Mouse (Mus musculus) neural tube, embryonic 14.5 days (tissue): ENCODE measurements around the gene AL607142.1. TPM values are rescaled to one million over a fixed set of nuclear protein-coding genes. Genes with fewer than 3 reads are reported as not detected.

Experiments
- ATAC-seq: fragments of 200-750 bp; cut with Nextera tagmentation; 2 replicates; pipeline ENCODE4 v1.8.0; 2017; ENCODE audit warnings: low read depth, mild to moderate bottlenecking, moderate TSS enrichment, moderate library complexity
- H3K27ac ChIP-seq: fragments of 300-500 bp; sonication (generic); 2 replicates; pipeline ENCODE4 v1.5.1; 2014; ENCODE audit warnings: low read depth, mild to moderate bottlenecking, control low read depth, low read length, moderate library complexity, mixed read lengths
- H3K27me3 ChIP-seq: fragments of 300-500 bp; sonication (generic); 2 replicates; pipeline ENCODE4 v1.6.1; 2014; ENCODE audit warnings: low read length; ENCODE audit not compliant: control insufficient read depth, insufficient read depth
- H3K36me3 ChIP-seq: fragments of 300-500 bp; sonication (generic); 2 replicates; pipeline ENCODE4 v1.6.1; 2014; ENCODE audit warnings: low read length, mixed read lengths; ENCODE audit not compliant: control insufficient read depth, insufficient read depth
- H3K4me1 ChIP-seq: fragments of 300-500 bp; sonication (generic); 2 replicates; pipeline ENCODE4 v1.6.1; 2014; ENCODE audit warnings: low read length; ENCODE audit not compliant: control insufficient read depth, insufficient read depth
- H3K4me2 ChIP-seq: fragments of 300-500 bp; sonication (generic); 2 replicates; pipeline ENCODE4 v1.6.1; 2014; ENCODE audit warnings: mild to moderate bottlenecking, low read depth, low read length, control low read depth
- H3K4me3 ChIP-seq: fragments of 300-500 bp; sonication (generic); 2 replicates; pipeline ENCODE4 v1.5.1; 2014; ENCODE audit warnings: low read depth, low read length, control low read depth, mixed read lengths
- H3K9ac ChIP-seq: fragments of 300-500 bp; sonication (generic); replicated peaks from 2 replicates; pipeline ENCODE4 v1.6.1; 2014; ENCODE audit warnings: low read depth, mild to moderate bottlenecking, control low read depth, low read length, mixed read lengths
- H3K9me3 ChIP-seq: fragments of 300-500 bp; sonication (generic); 2 replicates; pipeline ENCODE4 v1.6.1; 2016; ENCODE audit warnings: low read length; ENCODE audit not compliant: control insufficient read depth
- WGBS: fragments of 180-500 bp; shearing (Covaris S2); extraction: QIAGEN DNeasy Blood & Tissue Kit; methylation state at CpG from one replicate; pipeline ENCODE4 v1.1.7; 2014; 5-methylcytosine and 5-hydroxymethylcytosine counted together
- polyA plus RNA-seq: library from polyadenylated mRNA; unstranded; fragments of >200 nt; fragmentation: Nextera tagmentation; extraction: Ambion mirVana; gene quantifications from 2 replicates; pipeline ENCODE4 v1.2.1, GENCODE M21; 2014

AL607142.1 gene
- polyA plus RNA-seq: not detected in 2 replicates

DNA sequence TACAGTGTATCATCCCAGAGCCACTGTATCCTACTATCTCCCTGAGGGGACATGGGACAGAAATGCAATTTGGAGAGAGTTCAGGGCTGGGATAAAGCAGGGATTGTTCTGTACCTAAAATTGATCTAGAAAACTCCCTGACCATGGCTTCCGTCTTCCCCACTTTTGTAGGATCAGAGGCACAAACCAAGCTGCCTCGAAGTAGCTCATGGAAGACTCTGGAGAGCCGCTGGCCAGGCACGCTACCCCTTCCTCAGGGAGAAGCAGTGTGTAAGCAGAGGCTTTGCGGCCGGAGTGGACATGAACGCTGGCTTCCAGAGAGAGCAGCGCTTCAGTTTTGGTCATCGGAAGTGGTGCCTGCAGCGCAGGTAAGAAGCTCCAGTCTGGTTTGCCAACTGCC is at the start of gene AL607142.1:
AL607142.1 (plus strand) TSS at position 301 of the 400 bp plus-strand sequence.
- no peaks in the 10 kb centered on the region for H3K9me3 ChIP-seq
- no peaks in the 10 kb centered on the region for H3K4me1 ChIP-seq
- H3K9ac ChIP-seq: no peak within 1 kb of the TSS
- no peak for ATAC-seq
- no peak within 1 kb of the TSS for H3K4me3 ChIP-seq
- no peaks in the 10 kb centered on the region for H3K27me3 ChIP-seq
- no peaks in the 10 kb centered on the region for H3K36me3 ChIP-seq
- WGBS: 93% methylated on average over 10 of the region's 10 CpGs
- no peak within 1 kb of the TSS for H3K4me2 ChIP-seq
- no peak within 1 kb of the TSS for H3K27ac ChIP-seq

DNA sequence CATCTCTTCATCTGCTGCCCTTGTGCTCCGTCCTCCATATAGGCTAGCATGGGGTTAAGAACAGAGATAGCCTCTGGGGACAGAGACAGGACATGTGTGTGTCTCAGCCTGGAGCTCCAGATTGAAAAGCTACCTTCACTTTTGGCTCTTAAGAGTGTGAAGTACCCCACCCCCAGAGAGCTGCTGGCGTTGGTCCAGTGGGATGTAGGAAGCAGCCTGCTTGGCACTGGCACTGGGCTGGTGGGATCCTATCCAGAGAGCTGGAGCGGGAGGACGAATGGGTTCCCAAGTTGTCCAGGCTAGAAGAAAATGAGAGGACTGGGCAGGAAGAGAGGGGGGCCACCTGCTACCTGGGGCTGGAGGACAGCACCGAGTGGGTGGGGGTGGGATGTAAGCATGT is 46.4 kb upstream of the AL607142.1 start:
- H3K4me1 ChIP-seq: no peaks in the 10 kb centered on the region
- H3K4me2 ChIP-seq: no peak overlapping the region
- no peaks in the 10 kb centered on the region for H3K9me3 ChIP-seq
- ATAC-seq: no peak
- no peaks in the 10 kb centered on the region for H3K36me3 ChIP-seq
- no peak overlapping the region for H3K4me3 ChIP-seq
- H3K9ac ChIP-seq: no peak overlapping the region
- H3K27me3 ChIP-seq: no peaks in the 10 kb centered on the region
- WGBS: 78% methylated on average over 5 of the region's 5 CpGs
- no peak overlapping the region for H3K27ac ChIP-seq

DNA sequence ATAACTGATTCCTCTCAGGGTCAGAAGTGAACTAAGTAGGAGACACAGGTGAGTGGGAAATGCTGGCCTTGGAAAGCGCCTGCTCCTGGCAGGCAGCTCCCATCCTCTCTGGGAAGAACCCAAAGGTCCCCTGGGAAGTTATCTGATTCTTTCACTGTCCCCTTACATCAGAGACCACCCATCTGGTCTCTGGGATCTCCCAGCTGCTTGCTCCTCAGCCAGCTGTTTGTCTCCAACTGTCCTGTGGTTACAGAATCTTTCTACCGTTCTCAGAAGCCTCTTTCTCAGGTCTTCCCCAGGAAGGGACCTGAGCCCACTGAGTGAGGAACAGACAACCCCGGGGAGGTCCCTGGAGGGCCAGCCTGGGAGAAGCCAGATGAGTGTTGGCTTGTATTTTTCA is 42.4 kb upstream of the AL607142.1 start:
- no peak overlapping the region for H3K4me2 ChIP-seq
- no peaks in the 10 kb centered on the region for H3K36me3 ChIP-seq
- WGBS: 81% methylated on average over 3 of the region's 3 CpGs
- H3K4me3 ChIP-seq: no peak overlapping the region
- ATAC-seq: no peak
- no peaks in the 10 kb centered on the region for H3K9me3 ChIP-seq
- no peak overlapping the region for H3K27ac ChIP-seq
- no peaks in the 10 kb centered on the region; the same call in 1 of the 2 replicates for H3K4me1 ChIP-seq
- no peaks in the 10 kb centered on the region for H3K27me3 ChIP-seq
- no peak overlapping the region for H3K9ac ChIP-seq

DNA sequence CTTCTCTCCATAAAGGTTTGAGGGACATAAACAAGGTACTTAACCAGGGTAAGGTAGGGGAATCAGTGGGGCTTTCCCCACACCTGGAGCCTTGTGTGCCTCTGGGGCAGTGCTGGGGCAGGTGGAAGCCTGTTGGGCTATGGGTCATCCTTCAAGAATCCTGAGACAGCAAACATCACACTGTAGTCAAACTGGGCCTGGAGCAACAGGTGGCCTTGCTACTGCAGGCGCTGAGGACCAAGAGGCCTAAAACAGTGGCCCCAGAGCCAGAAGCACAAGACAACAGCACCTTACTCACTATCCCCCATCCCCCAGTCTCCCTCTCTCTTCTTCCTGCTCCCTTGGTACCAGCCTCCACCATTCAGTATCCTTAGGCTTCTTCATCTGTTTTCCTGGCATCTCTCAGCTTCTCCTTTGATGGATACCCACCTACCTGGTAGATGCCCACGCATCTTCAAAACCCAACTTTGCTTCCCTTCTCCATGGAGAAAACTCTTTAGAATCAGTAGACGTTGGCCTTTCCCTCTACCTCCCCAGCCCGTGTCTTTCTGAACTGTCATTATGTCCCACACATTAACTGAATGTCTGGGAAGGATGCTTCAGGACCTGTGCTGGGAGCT is 41.5 kb upstream of the AL607142.1 start:
- no peaks in the 10 kb centered on the region; the same call in 1 of the 2 replicates for H3K4me1 ChIP-seq
- 95% methylated on average over 4 of the region's 4 CpGs for WGBS
- no peaks in the 10 kb centered on the region for H3K27me3 ChIP-seq
- H3K9me3 ChIP-seq: no peaks in the 10 kb centered on the region
- H3K4me3 ChIP-seq: no peak overlapping the region
- 0 out of 2 replicates have a peak overlapping the region, but pooled peaks have one; percentile 6 for H3K27ac ChIP-seq
- H3K9ac ChIP-seq: no peak overlapping the region
- ATAC-seq: no peak
- no peaks in the 10 kb centered on the region for H3K36me3 ChIP-seq
- no peak overlapping the region for H3K4me2 ChIP-seq

DNA sequence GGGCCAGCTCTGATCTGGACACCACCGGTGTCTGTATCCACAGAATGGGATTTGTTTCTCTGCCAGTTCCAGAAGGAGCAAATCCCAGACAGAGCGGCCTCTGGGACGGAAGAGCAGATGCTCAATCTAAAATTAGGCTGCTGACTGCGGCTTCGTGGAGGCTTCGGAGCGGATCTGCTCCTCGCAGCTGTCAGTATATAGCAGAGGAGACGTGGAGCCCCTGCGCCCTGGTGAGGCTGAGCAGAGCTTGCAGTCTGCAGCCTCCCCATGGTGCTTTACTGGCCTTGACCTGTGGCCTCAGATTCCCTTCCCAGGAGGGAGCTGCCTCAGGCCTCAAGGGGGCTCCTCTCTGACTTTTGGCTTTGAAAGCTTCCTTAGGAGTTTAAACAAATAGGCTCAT is 40.7 kb upstream of the AL607142.1 start:
- Histone ChIP-seq H3K4me1 (no peaks in the 10 kb centered on the region; the same call in 1 of the 2 replicates), H3K9me3 (no peaks in the 10 kb centered on the region), H3K36me3 (no peaks in the 10 kb centered on the region), H3K4me2 (no peak overlapping the region), H3K9ac (no peak overlapping the region), H3K27ac (0 out of 2 replicates have a peak overlapping the region, but pooled peaks have one; percentile 6), H3K4me3 (no peak overlapping the region), H3K27me3 (no peaks in the 10 kb centered on the region)
- WGBS: 43% methylated on average over 10 of the region's 10 CpGs
- peak; percentile 54; the same call in 1 of the 2 replicates for ATAC-seq

DNA sequence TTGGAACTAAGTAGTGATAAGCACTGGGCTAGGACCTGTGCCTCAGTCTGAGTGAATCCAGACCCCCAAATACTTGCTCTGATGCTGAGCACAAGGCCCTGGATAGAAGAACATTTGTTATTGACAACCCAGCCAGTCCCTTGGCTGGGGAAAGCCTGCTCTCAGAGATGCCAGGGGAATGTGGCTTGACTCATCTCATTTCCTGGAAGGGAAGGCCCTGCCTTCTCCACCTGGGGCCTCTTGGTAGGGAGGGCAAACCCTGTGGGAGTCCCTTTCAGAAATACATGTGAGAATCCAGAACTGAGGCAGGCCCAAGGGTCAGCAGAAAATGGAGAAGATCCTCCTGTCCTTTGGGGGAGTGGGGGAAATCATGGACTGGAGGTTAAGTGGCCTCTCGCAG is 37.1 kb upstream of the AL607142.1 start:
- no peak for ATAC-seq
- H3K9me3 ChIP-seq: no peaks in the 10 kb centered on the region
- H3K4me1 ChIP-seq: peaks cover 4% of the 10 kb centered on the region; the same call in 1 of the 2 replicates
- no peaks in the 10 kb centered on the region for H3K27me3 ChIP-seq
- no peak overlapping the region for H3K4me3 ChIP-seq
- H3K36me3 ChIP-seq: no peaks in the 10 kb centered on the region
- H3K4me2 ChIP-seq: no peak overlapping the region
- H3K27ac ChIP-seq: no peak overlapping the region
- H3K9ac ChIP-seq: no peak overlapping the region
- WGBS: 91% methylated on average over 1 of the region's 1 CpGs

DNA sequence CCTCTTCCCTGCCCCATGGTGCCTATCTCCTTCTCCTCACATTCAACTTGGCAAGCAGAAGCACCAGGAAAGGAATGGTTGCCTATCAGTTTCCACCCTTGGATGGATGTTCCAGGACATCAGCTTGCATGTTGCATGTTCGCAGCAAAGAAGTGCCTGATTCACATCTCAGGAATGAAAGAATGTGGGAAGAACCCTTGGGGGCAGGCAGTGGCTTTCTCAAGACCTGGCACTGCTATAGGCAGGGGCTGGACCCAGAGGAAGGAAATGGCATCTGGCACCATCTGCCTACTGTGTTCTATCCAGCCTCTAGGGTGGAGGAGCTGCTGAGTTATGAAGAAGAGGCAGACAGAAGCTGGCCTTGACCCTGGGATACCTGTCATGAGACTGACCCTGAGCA is 34.9 kb upstream of the AL607142.1 start:
- H3K9me3 ChIP-seq: no peaks in the 10 kb centered on the region
- WGBS: 88% methylated on average over 1 of the region's 1 CpGs
- H3K4me1 ChIP-seq: peaks cover 10% of the 10 kb centered on the region
- no peak overlapping the region for H3K4me3 ChIP-seq
- H3K9ac ChIP-seq: no peak overlapping the region
- H3K27me3 ChIP-seq: peaks cover 16% of the 10 kb centered on the region
- no peak overlapping the region for H3K4me2 ChIP-seq
- no peak for ATAC-seq
- H3K36me3 ChIP-seq: no peaks in the 10 kb centered on the region
- no peak overlapping the region for H3K27ac ChIP-seq

DNA sequence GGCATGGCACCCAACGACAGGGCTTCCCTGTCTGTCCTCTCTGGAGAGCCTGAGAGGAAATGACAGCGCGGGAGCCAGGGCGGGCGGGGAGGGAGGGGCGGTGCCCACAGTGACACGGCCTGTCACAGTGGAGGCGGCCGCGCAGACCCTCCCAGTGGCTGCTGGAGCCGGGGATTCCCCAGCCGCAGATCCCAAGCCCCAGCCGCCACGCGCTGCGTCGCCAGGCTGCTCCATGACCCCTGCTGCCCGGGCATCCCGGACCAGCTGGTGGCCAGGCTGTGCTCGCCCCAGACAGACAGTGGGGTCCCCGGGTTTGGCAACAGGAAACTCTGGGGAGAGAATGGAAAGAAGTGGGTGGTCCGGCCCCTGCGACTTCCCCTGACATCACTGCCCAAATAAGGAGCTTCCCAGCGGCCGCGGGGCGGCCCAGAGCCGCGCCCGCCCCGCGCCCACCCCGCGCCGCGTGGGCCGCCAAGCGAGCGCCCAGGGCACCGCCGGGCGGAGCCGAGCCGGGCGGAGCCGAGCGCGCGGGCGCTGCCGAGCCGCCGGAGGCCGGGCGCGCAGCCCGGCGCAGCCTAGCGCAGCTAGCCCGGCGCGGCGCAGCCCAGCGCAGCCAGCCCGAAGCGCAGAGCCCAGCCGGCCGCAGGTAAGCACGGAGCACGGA is 32.3 kb upstream of the AL607142.1 start:
- H3K9me3 ChIP-seq: no peaks in the 10 kb centered on the region
- peak overlapping the region; percentile 67 for H3K27ac ChIP-seq
- WGBS: 0% methylated on average over 59 of the region's 70 CpGs
- H3K4me2 ChIP-seq: peak overlapping the region; percentile 91
- ATAC-seq: peak; percentile 84
- peak overlapping the region; percentile 66 for H3K9ac ChIP-seq
- peak overlapping the region; percentile 54 for H3K4me3 ChIP-seq
- H3K4me1 ChIP-seq: peaks cover 10% of the 10 kb centered on the region
- no peaks in the 10 kb centered on the region for H3K36me3 ChIP-seq
- H3K27me3 ChIP-seq: peaks cover 16% of the 10 kb centered on the region

DNA sequence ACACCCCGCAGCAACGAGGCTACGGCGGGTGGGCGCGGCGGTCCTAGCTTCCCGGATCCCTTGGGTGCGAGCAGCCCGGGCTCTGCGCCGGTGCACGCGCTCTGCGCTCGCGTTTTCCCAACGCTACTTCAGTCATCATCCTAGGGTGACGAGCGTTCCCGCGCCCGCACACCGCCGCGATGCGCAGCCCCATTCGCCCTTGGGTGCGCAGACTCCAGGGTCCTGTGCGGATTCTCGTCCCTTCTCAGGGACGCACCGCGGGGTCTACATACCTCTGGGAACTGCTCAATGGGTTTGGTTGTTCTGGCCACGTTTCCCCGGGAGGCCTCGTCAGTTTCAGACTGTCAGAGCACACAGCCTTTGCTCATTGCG is 31.8 kb upstream of the AL607142.1 start:
- Histone ChIP-seq H3K4me2 (peak overlapping the region; percentile 91), H3K9ac (peak overlapping the region; percentile 66), H3K4me1 (peaks cover 10% of the 10 kb centered on the region), H3K27me3 (peaks cover 16% of the 10 kb centered on the region), H3K36me3 (no peaks in the 10 kb centered on the region), H3K4me3 (peak overlapping the region; percentile 54), H3K27ac (peak overlapping the region; percentile 67), H3K9me3 (no peaks in the 10 kb centered on the region)
- peak; percentile 54 for ATAC-seq
- under 1% methylated on average over 38 of the region's 38 CpGs for whole genome bisulfite sequencing
